Mouse (Mus musculus): ENCODE results near the gene Arhgef28.
A peak's percentile ranks its signal among the peaks of the same experiment; 100 is the strongest.
"Not testable (repeated sequence)": the region's sequence is repeated elsewhere in the genome, so short reads cannot be mapped to it uniquely, and the experiment has no call there.

Arhgef28 gene

GRCm38 (mm10) chr13:98124113-98124745, 82.0 kb downstream of the Arhgef28 start:
- DNase-seq (ENCODE audit: low read depth, low spot score) = peak; percentile 39

DNA sequence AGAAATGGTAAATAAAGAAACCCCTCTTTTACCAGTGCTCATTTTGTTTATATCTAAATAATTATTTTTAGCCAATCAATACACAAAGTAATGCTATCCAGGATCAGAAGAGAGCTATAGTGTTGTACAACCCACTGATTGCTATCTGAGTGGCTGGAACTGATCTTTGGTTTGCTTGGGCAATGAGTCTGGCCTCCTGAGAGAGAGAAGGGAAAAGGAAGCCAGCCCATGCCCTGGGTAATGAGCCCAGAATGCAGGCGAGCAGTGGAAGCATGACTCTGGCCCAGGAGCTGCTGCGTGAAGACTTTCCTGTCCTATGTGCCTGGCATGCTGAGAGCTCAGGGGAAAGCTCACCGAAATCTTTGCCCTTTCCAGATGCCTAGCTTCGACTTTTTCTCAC, 83.5 kb downstream of the Arhgef28 start:
- DNase-seq (ENCODE audit: low read depth, low spot score) = no peak

DNA sequence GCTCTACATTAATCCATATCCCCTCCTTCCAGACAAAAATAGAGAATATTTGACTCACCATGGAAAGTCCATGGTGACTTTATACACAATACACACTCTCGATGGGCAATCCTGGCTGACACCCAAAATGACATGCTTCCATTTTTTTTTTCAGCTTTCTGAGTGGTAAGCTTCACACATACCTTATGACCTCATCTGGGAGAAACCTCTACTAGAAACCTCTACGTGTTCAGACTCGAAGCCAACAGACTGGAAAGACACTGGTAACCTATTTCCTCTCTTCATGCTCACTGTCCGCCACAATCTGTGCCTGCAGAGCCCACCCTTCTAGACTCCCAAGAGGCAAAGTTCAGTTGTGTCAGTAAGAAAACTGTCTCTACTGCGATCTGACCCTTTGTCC, 84.2 kb downstream of the Arhgef28 start:
- no peak for DNase-seq (ENCODE audit: low read depth, low spot score)

GRCm38 (mm10) chr13:98121124-98121470, 85.1 kb downstream of the Arhgef28 start:
- DNase-seq (ENCODE audit: low read depth, low spot score) = no peak

- no peak for DNase-seq (ENCODE audit: low read depth, low spot score)
These were observed 85.7 kb downstream of the Arhgef28 start for GRCm38 (mm10) chr13:98120356-98121123.

DNA sequence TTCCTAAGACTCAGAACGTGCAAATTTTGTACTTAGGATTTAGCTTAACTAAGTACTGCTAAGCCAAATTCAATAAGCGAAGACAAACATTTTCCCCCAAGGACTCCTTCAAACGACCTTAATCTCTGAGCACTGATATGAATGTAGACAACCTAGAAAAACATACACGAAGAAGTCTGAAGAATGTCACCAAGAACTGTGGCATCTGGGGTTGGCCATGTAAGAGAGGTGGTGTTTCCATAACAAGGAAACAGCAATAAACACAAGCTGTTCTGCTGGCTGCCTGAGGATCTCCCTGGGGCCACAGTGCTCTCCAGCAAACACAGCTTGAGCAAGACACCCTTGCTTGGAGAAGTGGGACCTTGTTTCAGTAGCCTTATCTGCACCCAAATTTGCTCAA, 87.9 kb downstream of the Arhgef28 start:
- no peak for DNase-seq (ENCODE audit: low read depth, low spot score)

- DNase-seq (ENCODE audit: low read depth, low spot score) = no peak
These were observed 88.5 kb downstream of the Arhgef28 start for GRCm38 (mm10) chr13:98117566-98118254.

DNA sequence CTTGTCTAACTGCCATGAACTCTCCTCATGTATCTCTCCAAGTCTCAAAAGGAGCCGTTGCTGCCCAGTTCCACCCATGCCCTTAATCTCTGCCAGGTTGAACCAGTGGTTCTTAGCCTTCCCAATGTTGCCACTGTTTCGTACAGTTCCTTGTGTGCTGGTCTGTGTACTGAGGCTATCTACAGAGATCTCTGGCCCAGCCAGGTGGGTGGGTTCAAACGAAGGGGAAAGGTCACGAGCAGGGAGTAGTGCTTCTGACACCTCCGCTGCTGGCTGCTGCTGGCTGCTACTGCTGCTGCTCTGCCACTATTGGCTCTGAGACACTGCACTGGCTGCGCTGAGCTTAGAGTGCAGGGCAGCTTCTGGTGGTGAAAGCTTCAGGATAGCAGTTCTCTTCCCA, 90.6 kb downstream of the Arhgef28 start:
- DNase-seq (ENCODE audit: low read depth, low spot score) = no peak

GRCm38 (mm10) chr13:98115051-98115450, 91.2 kb downstream of the Arhgef28 start:
- no peak for DNase-seq (ENCODE audit: low read depth, low spot score)

- no peak for DNase-seq (ENCODE audit: low read depth, low spot score)
These were observed 93.3 kb downstream of the Arhgef28 start for GRCm38 (mm10) chr13:98112812-98113503.

DNA sequence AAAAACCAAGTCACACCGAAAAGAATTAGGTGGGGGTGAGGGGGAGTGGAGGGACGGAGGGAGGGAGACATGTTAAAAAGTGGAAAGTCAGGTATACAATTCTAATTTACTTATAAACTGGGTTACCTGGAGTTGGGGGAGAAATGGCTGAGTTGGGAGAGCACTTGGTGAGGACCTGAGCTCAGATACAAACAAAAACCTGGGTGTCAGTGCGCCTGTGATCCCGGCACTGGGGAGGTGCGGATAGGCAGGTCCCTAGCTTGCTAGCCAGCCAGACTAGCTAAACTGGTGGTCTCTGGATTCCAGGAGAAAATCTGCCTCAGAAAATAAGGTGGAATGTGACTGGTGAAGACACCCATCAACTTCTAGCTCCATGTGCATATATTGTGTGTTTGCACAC, 94.7 kb downstream of the Arhgef28 start:
- DNase-seq (ENCODE audit: low read depth, low spot score) = no peak

DNA sequence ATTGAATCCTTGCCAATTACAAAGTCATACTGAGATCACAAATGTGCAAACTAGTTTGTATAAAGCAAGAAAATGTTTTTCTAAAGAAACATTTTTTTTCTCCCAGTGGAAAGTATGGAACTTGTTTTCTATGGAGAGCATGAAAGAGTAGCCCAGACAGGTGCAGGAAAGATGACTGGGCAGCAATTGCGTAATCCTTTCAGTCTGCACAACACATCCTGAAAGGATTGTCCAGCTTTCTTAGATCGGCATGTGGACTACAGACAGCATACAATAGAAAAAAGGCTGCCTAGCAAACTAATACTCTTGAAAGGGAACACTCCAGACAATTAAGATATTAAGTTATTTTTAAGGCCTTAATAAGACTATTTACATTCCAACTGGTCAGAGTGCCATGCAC, 95.2 kb downstream of the Arhgef28 start:
- DNase-seq (ENCODE audit: low read depth, low spot score) = no peak

- not testable (repeated sequence) for DNase-seq (ENCODE audit: low read depth, low spot score)
These were observed 97.8 kb downstream of the Arhgef28 start for GRCm38 (mm10) chr13:98108481-98108880.

- no peak for DNase-seq (ENCODE audit: low read depth, low spot score)
These were observed 98.6 kb downstream of the Arhgef28 start for GRCm38 (mm10) chr13:98107621-98108020.

DNA sequence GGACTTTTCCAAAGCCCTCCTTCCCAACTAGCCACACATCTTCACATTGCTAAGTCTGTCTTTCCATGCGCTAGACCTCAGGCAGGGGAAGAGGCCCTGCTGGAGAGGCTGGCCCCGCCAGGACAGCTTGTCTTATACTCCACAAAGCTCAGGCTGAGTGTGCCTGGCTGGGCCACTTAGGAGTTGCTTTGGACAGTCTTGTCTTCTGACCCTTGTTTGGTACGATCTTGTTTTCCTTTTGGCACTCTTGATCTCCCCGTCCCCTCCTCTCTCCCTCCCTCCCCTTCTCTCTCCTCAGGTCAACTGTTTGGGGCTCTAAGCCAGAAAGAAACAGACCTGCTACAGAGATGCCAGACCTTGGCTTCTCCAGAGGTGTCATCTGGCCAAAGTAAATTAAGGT, 110.3 kb downstream of the Arhgef28 start:
- no peak for DNase-seq (ENCODE audit: low read depth, low spot score)

GRCm38 (mm10) chr13:98094332-98094731, 111.9 kb downstream of the Arhgef28 start:
- DNase-seq (ENCODE audit: low read depth, low spot score) = no peak

DNA sequence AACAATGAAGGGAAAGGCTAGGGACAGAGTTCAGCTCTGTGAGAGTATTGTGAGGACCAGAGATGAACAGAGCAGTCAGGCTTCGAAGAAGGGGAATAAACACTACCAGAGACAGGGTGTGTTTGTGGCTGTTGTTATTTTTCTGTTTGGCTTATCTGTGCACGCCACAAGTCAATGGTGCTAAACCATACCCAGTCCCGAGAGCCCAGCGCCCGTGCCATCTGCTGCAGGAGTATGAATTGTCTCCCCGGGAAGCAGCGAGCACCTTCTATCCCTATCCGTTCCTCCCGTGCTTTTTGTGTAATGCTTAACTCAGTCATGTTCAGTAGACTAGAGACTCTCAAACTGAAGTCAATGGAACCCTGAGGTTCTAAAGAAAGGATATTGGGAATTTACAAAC, 112.8 kb downstream of the Arhgef28 start:
- DNase-seq (ENCODE audit: low read depth, low spot score) = no peak

DNA sequence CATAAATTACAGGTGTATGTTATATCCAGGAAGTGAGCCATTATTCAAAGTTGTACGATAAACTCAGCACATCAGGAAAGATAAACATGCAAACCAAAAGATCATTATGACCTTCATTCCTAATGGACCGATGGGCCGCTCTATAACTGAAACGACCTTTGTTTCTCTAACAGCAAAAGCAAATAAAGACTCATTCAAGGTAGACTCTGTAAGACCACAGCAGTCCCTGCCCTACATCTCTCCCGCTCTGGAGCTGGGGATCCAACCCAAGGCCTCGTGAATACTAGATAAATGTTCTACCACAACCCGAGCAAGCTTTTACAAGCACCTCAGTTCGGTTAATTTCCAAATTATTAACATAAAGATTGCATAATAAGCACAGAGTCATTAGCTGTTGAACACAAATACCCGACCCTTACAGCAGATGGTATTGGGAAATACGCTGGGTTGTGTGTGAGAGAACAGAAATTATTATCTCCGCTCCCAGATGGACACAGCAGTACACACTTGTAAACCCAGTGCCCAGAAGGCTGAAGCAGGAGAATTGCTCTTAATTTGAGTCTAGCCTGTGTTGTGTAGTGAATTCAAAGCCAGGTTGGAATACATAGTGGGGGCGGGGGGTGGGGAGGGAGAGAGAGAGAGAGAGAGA, 113.8 kb downstream of the Arhgef28 start:
- no peak for DNase-seq (ENCODE audit: low read depth, low spot score)

GRCm38 (mm10) chr13:98079640-98080039, 126.6 kb downstream of the Arhgef28 start:
- no peak for DNase-seq (ENCODE audit: low read depth, low spot score)

DNA sequence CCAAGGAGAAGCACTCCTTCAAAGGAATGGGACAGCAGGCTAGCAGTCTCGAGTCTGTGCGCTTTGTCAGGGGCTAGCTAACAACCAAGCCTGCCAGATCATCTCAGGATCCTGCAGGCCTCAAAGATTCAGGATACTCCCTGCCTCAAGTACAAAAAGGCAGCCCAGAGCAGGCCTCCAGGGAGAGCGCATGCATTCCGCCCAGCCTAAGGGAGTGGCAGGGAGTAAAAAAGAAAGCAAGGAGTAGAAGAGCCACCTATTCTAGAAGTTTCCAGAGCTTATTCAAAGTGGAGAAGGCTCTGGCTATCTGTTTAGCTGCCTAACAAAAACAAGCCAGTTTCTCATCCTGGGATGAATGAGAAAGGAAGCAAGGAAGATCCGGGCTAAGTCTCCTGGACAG, 128.0 kb downstream of the Arhgef28 start:
- DNase-seq (ENCODE audit: low read depth, low spot score) = no peak

DNA sequence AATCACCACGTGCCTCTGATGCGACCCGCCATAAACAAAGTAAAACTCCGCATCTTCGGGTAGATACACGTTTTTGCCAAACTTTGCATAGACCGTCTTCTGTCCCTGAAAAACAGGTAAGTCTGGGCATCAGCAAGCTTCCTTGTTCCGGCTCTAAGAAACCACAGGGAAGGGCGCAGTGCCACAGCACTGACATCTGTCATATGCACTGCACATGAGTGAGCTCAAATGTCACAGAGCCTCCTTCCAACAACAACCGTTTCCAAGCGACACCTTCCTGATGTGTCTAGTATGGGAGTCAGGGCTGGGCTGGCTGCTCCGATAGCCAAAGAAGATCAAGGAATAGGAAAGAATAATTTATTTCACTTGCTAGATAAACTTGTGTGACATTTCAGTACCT, 129.0 kb downstream of the Arhgef28 start:
- no peak for DNase-seq (ENCODE audit: low read depth, low spot score)

DNA sequence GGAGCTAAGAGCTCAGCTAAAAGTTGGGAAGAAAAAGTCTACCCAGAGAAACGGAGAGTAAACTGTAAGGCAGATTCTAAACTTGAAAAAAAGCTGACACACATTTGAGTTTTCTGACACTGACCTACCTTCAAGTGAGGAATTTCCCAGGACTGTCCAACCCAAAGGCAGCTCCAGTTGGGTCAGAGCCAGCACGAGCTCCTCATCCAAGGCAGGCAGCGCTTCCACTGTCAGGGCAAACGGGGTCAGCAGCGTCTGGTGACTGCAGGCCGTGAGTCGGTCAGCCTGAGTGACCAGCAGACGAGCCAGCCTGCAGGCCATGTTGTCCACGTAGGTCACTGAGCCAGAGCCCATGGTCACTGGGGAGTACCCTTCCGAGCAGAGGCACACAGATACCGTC, 131.4 kb downstream of the Arhgef28 start:
- no peak for DNase-seq (ENCODE audit: low read depth, low spot score)

All from CD4-positive, CD25-positive, alpha-beta regulatory T cell, adult 2 months (primary cell).